ENCODE assay signal across 27 mouse cellular contexts in genomic region chr2:32778081-32778480, GRCm38 (mm10). TPM values are rescaled to one million over a fixed set of nuclear protein-coding genes. Genes with fewer than 3 reads are reported as not detected.
A peak's percentile ranks its signal among the peaks of the same experiment; 100 is the strongest.
DNase-seq lines count a peak whose midpoint lies in the region; ATAC-seq and TF ChIP-seq lines count a peak whose summit lies in the region.
"Had no signal": no experiment of that assay in that cellular context is flagged by ENCODE, and none has a peak within 500 bp of the region (broad histone marks: within the 10 kb centered on the region; RNA-seq: fewer than 3 reads in every experiment).

No protein-coding gene starts in this region.

- no peak for ATAC-seq in hindbrain, embryonic 13.5 days (ENCODE audit: low FRiP score)
- no peak for ATAC-seq in hindbrain, embryonic 11.5 days (ENCODE audit: low FRiP score)
- ATAC-seq: forebrain, embryonic 15.5 days had no signal

- H3K9me3 ChIP-seq in hindbrain, embryonic 13.5 days = no peaks in the 10 kb centered on the region
- no peaks in the 10 kb centered on the region for H3K9me3 ChIP-seq in hindbrain, embryonic 11.5 days (ENCODE audit: control insufficient read depth, low read length)
- H3K9me3 ChIP-seq: embryonic facial prominence, embryonic 15.5 days; forebrain, embryonic 15.5 days; heart, embryonic 15.5 days; hindbrain, embryonic 15.5 days had no signal

- WGBS in hindbrain, embryonic 13.5 days = 92% methylated on average over 6 of the region's 6 CpGs
- WGBS in hindbrain, embryonic 11.5 days = 91% methylated on average over 6 of the region's 6 CpGs
- WGBS in thymus, adult 2 months = 3% methylated on average over 6 of the region's 6 CpGs

- H3K4me1 ChIP-seq in hindbrain, embryonic 13.5 days (replicated peaks) = peaks cover 18% of the 10 kb centered on the region
- H3K4me1 ChIP-seq in hindbrain, embryonic 11.5 days (replicated peaks; ENCODE audit: control insufficient read depth, insufficient read depth, low read length) = 0 out of 2 replicates have a peak, but pooled peaks cover 5% of the 10 kb centered on the region
- H3K4me1 ChIP-seq in thymus, adult 2 months (replicated peaks; ENCODE audit: control insufficient read depth, insufficient read depth, low read length) = peaks cover 60% of the 10 kb centered on the region

- peaks cover 12% of the 10 kb centered on the region for H3K27me3 ChIP-seq in hindbrain, embryonic 13.5 days
- H3K27me3 ChIP-seq in hindbrain, embryonic 11.5 days (ENCODE audit: control insufficient read depth, insufficient read depth, low read length) = no peaks in the 10 kb centered on the region
- no peaks in the 10 kb centered on the region for H3K27me3 ChIP-seq in thymus, adult 2 months (ENCODE audit: control insufficient read depth, insufficient read depth, low read length)
- H3K27me3 ChIP-seq: embryonic facial prominence, embryonic 15.5 days; hindbrain, embryonic 15.5 days had no signal

- no peak for DNase-seq in hindbrain, embryonic 11.5 days (ENCODE audit: low spot score)
- peak; percentile 88 for DNase-seq in thymus, adult 2 months
- peak; percentile 89 for DNase-seq in thymus, postnatal 25 days
- DNase-seq in urinary bladder, adult 2 months (ENCODE audit: low spot score) = no peak
- DNase-seq in adrenal gland, postnatal 14 days = no peak
- DNase-seq in kidney, adult 8-10 months = no peak
- DNase-seq: adrenal gland, adult 2 months; adrenal gland, postnatal 36 days; B cell, adult 2 months; cerebellum, adult 11 months; cerebellum, adult 8-10 months; cerebellum, postnatal 14 days; embryo, embryonic 11 days; heart, adult 18-20 months; heart, postnatal 14 days had no signal

- H3K27ac ChIP-seq in hindbrain, embryonic 13.5 days = no peak overlapping the region
- H3K27ac ChIP-seq in hindbrain, embryonic 11.5 days (ENCODE audit: low read depth, low read length) = no peak overlapping the region
- H3K27ac ChIP-seq in thymus, adult 2 months (ENCODE audit: control insufficient read depth, insufficient read depth, low read length) = peak overlapping the region; percentile 78
- H3K27ac ChIP-seq: embryonic facial prominence, embryonic 15.5 days; forebrain, embryonic 15.5 days; heart, embryonic 15.5 days; hindbrain, embryonic 15.5 days had no signal

- H3K4me2 ChIP-seq in hindbrain, embryonic 13.5 days = no peak overlapping the region
- no peak overlapping the region for H3K4me2 ChIP-seq in hindbrain, embryonic 11.5 days (replicated peaks; ENCODE audit: low read depth, low read length)
- H3K4me2 ChIP-seq: embryonic facial prominence, embryonic 15.5 days; forebrain, embryonic 15.5 days; heart, embryonic 11.5 days; heart, embryonic 15.5 days; hindbrain, embryonic 15.5 days had no signal

- no peaks in the 10 kb centered on the region for H3K36me3 ChIP-seq in hindbrain, embryonic 13.5 days
- no peaks in the 10 kb centered on the region for H3K36me3 ChIP-seq in hindbrain, embryonic 11.5 days (ENCODE audit: control insufficient read depth, insufficient read depth, low read length)
- no peaks in the 10 kb centered on the region for H3K36me3 ChIP-seq in thymus, adult 2 months (ENCODE audit: control insufficient read depth, insufficient read depth, low read length)
- H3K36me3 ChIP-seq: embryonic facial prominence, embryonic 15.5 days; forebrain, embryonic 15.5 days; heart, embryonic 15.5 days; hindbrain, embryonic 15.5 days had no signal

- TF ChIP-seq POLR2A in thymus, adult 2 months (IDR thresholded peaks at IDR 0.05; ENCODE audit: control insufficient read depth, extremely low read depth, insufficient read depth, low read length, poor library complexity) = 0 out of 2 replicates have a peak, but pooled peaks have one; percentile 47

- 0 out of 2 replicates have a peak, but pooled peaks have one; percentile 26 for TF ChIP-seq CTCF in thymus, adult 2 months (IDR thresholded peaks at IDR 0.05; ENCODE audit: borderline replicate concordance, control insufficient read depth, extremely low read depth, insufficient read depth, low read length, poor library complexity)

- peak overlapping the region; percentile 24; the same call in 1 of the 2 replicates for H3K9ac ChIP-seq in hindbrain, embryonic 13.5 days
- no peak overlapping the region for H3K9ac ChIP-seq in hindbrain, embryonic 11.5 days (ENCODE audit: low read depth, low read length)
- H3K9ac ChIP-seq: embryonic facial prominence, embryonic 15.5 days; forebrain, embryonic 15.5 days; heart, embryonic 15.5 days; hindbrain, embryonic 15.5 days had no signal

- H3K4me3 ChIP-seq in hindbrain, embryonic 13.5 days = no peak overlapping the region
- no peak overlapping the region for H3K4me3 ChIP-seq in hindbrain, embryonic 11.5 days (ENCODE audit: low read depth, low read length)
- peak overlapping the region; percentile 24 for H3K4me3 ChIP-seq in thymus, adult 2 months (ENCODE audit: control insufficient read depth, insufficient read depth, low read length)
- H3K4me3 ChIP-seq: embryonic facial prominence, embryonic 15.5 days; forebrain, embryonic 15.5 days; heart, embryonic 15.5 days; hindbrain, embryonic 15.5 days had no signal

RNA-seq across cellular contexts. Expression of gene Ptrh1, which starts 2.5 kb away (rescaled TPM):
- polyA plus RNA-seq in hindbrain, embryonic 13.5 days (2015; fragmentation: Nextera tagmentation; extraction: Ambion mirVana) = 4.5 and 5.1 TPM in 2 replicates
- polyA plus RNA-seq in hindbrain, embryonic 11.5 days (2014; fragmentation: Nextera tagmentation; extraction: Ambion mirVana) = 4.2 and 4.3 TPM in 2 replicates
- polyA plus RNA-seq in thymus, adult 2 months (2012; rRNA removed) = 36.5 and 43.4 TPM in 2 replicates
- polyA plus RNA-seq in urinary bladder, adult 2 months (2012; rRNA removed) = 8.6 and 10.4 TPM in 2 replicates
- total RNA-seq in adrenal gland, postnatal 14 days (2021) = 5.1 and 5.9 TPM in 2 replicates

RNA-seq across cellular contexts. Expression of gene Ttc16, which starts 2.6 kb away (rescaled TPM):
- polyA plus RNA-seq in hindbrain, embryonic 13.5 days (2015; fragmentation: Nextera tagmentation; extraction: Ambion mirVana) = 0.56 and 1.8 TPM in 2 replicates
- 0.22 and 0.34 TPM in 2 replicates for polyA plus RNA-seq in hindbrain, embryonic 11.5 days (2014; fragmentation: Nextera tagmentation; extraction: Ambion mirVana)
- polyA plus RNA-seq in thymus, adult 2 months (2012; rRNA removed) = 1.9 and 2.3 TPM in 2 replicates
- polyA plus RNA-seq in urinary bladder, adult 2 months (2012; rRNA removed) = 0.80 and 0.85 TPM in 2 replicates
- 0.26 TPM in 1 of 2 replicates, not detected in the other for total RNA-seq in adrenal gland, postnatal 14 days (2021)
- total RNA-seq: common myeloid progenitor, adult 5-6 weeks; gastrocnemius, postnatal 4 days; hematopoietic stem cell, adult 5-6 weeks had no signal
- polyA plus RNA-seq: embryonic facial prominence, embryonic 11.5 days had no signal

RNA-seq across cellular contexts. Expression of gene Cfap157, which starts 6.1 kb away (rescaled TPM):
- 1.0 and 1.5 TPM in 2 replicates for polyA plus RNA-seq in hindbrain, embryonic 13.5 days (2015; fragmentation: Nextera tagmentation; extraction: Ambion mirVana)
- 0.80 and 0.98 TPM in 2 replicates for polyA plus RNA-seq in hindbrain, embryonic 11.5 days (2014; fragmentation: Nextera tagmentation; extraction: Ambion mirVana)
- 0.11 and 0.27 TPM in 2 replicates for polyA plus RNA-seq in thymus, adult 2 months (2012; rRNA removed)
- polyA plus RNA-seq in urinary bladder, adult 2 months (2012; rRNA removed) = 0.29 and 0.41 TPM in 2 replicates
- not detected in 2 replicates for total RNA-seq in adrenal gland, postnatal 14 days (2021)
- total RNA-seq: adrenal gland, adult 2 months; adrenal gland, postnatal 36 days; common myeloid progenitor, adult 5-6 weeks; gastrocnemius, adult 8-10 months; gastrocnemius, postnatal 4 days; heart, adult 18-20 months; hematopoietic stem cell, adult 5-6 weeks had no signal
- polyA plus RNA-seq: adrenal gland, adult 2 months; embryonic facial prominence, embryonic 11.5 days had no signal

RNA-seq across cellular contexts. Expression of gene Tor2a, which starts 21.0 kb away (rescaled TPM):
- polyA plus RNA-seq in hindbrain, embryonic 13.5 days (2015; fragmentation: Nextera tagmentation; extraction: Ambion mirVana) = 54.2 and 54.4 TPM in 2 replicates
- 53.1 and 53.5 TPM in 2 replicates for polyA plus RNA-seq in hindbrain, embryonic 11.5 days (2014; fragmentation: Nextera tagmentation; extraction: Ambion mirVana)
- polyA plus RNA-seq in thymus, adult 2 months (2012; rRNA removed) = 169 and 171 TPM in 2 replicates
- 42.9 and 53.7 TPM in 2 replicates for polyA plus RNA-seq in urinary bladder, adult 2 months (2012; rRNA removed)
- 25.3 and 26.8 TPM in 2 replicates for total RNA-seq in adrenal gland, postnatal 14 days (2021)

RNA-seq across cellular contexts. Expression of gene 6330409D20Rik, which starts 37.3 kb away (rescaled TPM):
- 3.3 and 3.7 TPM in 2 replicates for polyA plus RNA-seq in hindbrain, embryonic 13.5 days (2015; fragmentation: Nextera tagmentation; extraction: Ambion mirVana)
- 2.3 and 3.0 TPM in 2 replicates for polyA plus RNA-seq in hindbrain, embryonic 11.5 days (2014; fragmentation: Nextera tagmentation; extraction: Ambion mirVana)
- polyA plus RNA-seq in thymus, adult 2 months (2012; rRNA removed) = 0.20 and 0.27 TPM in 2 replicates
- polyA plus RNA-seq in urinary bladder, adult 2 months (2012; rRNA removed) = not detected in 2 replicates
- not detected in 2 replicates for total RNA-seq in adrenal gland, postnatal 14 days (2021)
- total RNA-seq: adrenal gland, adult 2 months; adrenal gland, postnatal 36 days; common myeloid progenitor, adult 5-6 weeks; gastrocnemius, adult 8-10 months; gastrocnemius, postnatal 4 days; heart, adult 18-20 months; heart, postnatal 14 days; hematopoietic stem cell, adult 5-6 weeks; MEL had no signal
- polyA plus RNA-seq: adrenal gland, adult 2 months had no signal

Comparison
In these comparisons a context has a peak if more than half of its experiments do, and no peak if none do; other contexts are left out.
1. DNase-seq: peak in thymus, adult 2 months (single experiment) and thymus, postnatal 25 days (single experiment); none in hindbrain, embryonic 11.5 days (single experiment), urinary bladder, adult 2 months (single experiment), adrenal gland, postnatal 14 days (single experiment) and kidney, adult 8-10 months (0 of 2).